Mouse (Mus musculus) heart, embryonic 15.5 days (tissue): Measurements from ENCODE around the gene Zic4. TPM values are rescaled to one million over a fixed set of nuclear protein-coding genes. Genes with fewer than 3 reads are reported as not detected.

Source experiments
- ATAC-seq: fragments of 200-750 bp; cut with Nextera tagmentation; replicated peaks from 2 replicates; pipeline ENCODE4 v1.8.0; 2017; ENCODE audit warnings: low read depth, moderate TSS enrichment; ENCODE audit not compliant: insufficient number of reproducible peaks, insufficient read depth, low FRiP score
- H3K27ac ChIP-seq: fragments of 300-500 bp; sonication (generic); 2 replicates; pipeline ENCODE4 v1.5.1; 2015; ENCODE audit warnings: mild to moderate bottlenecking, inconsistent platforms
- H3K27me3 ChIP-seq: fragments of 300-500 bp; sonication (generic); 2 replicates; pipeline ENCODE4 v1.6.1; 2015; ENCODE audit warnings: inconsistent platforms
- H3K36me3 ChIP-seq: fragments of 300-500 bp; sonication (generic); 2 replicates; pipeline ENCODE4 v1.6.1; 2015; ENCODE audit warnings: mild to moderate bottlenecking, inconsistent platforms
- H3K4me1 ChIP-seq: fragments of 300-500 bp; sonication (generic); replicated peaks from 2 replicates; pipeline ENCODE4 v1.6.1; 2015; ENCODE audit warnings: inconsistent platforms
- H3K4me2 ChIP-seq: fragments of 300-500 bp; sonication (generic); 2 replicates; pipeline ENCODE4 v1.6.1; 2015; ENCODE audit warnings: inconsistent platforms, mild to moderate bottlenecking, moderate library complexity
- H3K4me3 ChIP-seq: fragments of 300-500 bp; sonication (generic); 2 replicates; pipeline ENCODE4 v1.5.1; 2015; ENCODE audit warnings: mild to moderate bottlenecking, inconsistent platforms
- H3K9ac ChIP-seq: fragments of 300-500 bp; sonication (generic); 2 replicates; pipeline ENCODE4 v1.6.1; 2015; ENCODE audit warnings: mild to moderate bottlenecking, inconsistent platforms
- H3K9me3 ChIP-seq: fragments of 300-500 bp; sonication (generic); replicated peaks from 2 replicates; pipeline ENCODE4 v1.6.1; 2016; ENCODE audit warnings: inconsistent platforms
- WGBS: fragments of 180-500 bp; shearing (Covaris S2); methylation state at CpG from one replicate; pipeline ENCODE4 v1.1.7; 2015; ENCODE audit warnings: mixed read lengths; 5-methylcytosine and 5-hydroxymethylcytosine counted together
- polyA plus RNA-seq: library from polyadenylated mRNA; unstranded; fragments of >200 nt; fragmentation: Nextera tagmentation; extraction: Ambion mirVana; gene quantifications from 2 replicates; pipeline ENCODE4 v1.2.1, GENCODE M21; 2015

Zic4 gene
- polyA plus RNA-seq, 1 experiment from 2014 or later: not detected

- WGBS: 2% methylated on average over 18 of the region's 18 CpGs
- Histone ChIP-seq H3K4me3 (no peak overlapping the region), H3K9me3 (no peaks in the 10 kb centered on the region), H3K36me3 (no peaks in the 10 kb centered on the region), H3K9ac (no peak overlapping the region), H3K4me1 (no peaks in the 10 kb centered on the region), H3K27ac (no peak overlapping the region), H3K27me3 (peaks cover 49% of the 10 kb centered on the region), H3K4me2 (peak overlapping the region; percentile 13; the same call in 1 of the 2 replicates)
- ATAC-seq: no peak
Observed at GRCm38 (mm10) chr9:91420441-91420840, 58.2 kb downstream of the Zic4 start.

Other genes with a start within 250 kb of the Zic4 start
- 0.11 and 0.13 TPM in 2 replicates for gene Zic1, start 3.4 kb downstream of the Zic4 start, polyA plus RNA-seq